Mouse (Mus musculus): ENCODE measurements around the gene Sectm1a.
"Not testable (repeated sequence)": the region's sequence is repeated elsewhere in the genome, so short reads cannot be mapped to it uniquely, and the experiment has no call there.

The Sectm1a gene

GRCm38 (mm10) chr11:121088997-121089396 is 8.0 kb upstream of the Sectm1a start:
- DNase-seq: no peak

- DNase-seq: no peak
Observed at GRCm38 (mm10) chr11:121086296-121086695, 5.3 kb upstream of the Sectm1a start.

- DNase-seq: no peak
Observed at GRCm38 (mm10) chr11:121085181-121085580, 4.2 kb upstream of the Sectm1a start.

GRCm38 (mm10) chr11:121082857-121083500 is 2.0 kb upstream of the Sectm1a start:
- peak; percentile 24 for DNase-seq

- DNase-seq: no peak
Observed at GRCm38 (mm10) chr11:121082250-121082649, 1.2 kb upstream of the Sectm1a start.

- no peak for DNase-seq
Observed at GRCm38 (mm10) chr11:121080330-121080729, 690 bp downstream of the Sectm1a start.

- DNase-seq: no peak
Observed at GRCm38 (mm10) chr11:121075655-121076054, 5.4 kb downstream of the Sectm1a start.

GRCm38 (mm10) chr11:121069662-121070061 is 11.4 kb downstream of the Sectm1a start:
- not testable (repeated sequence) for DNase-seq

GRCm38 (mm10) chr11:121067895-121068294 is 13.1 kb downstream of the Sectm1a start:
- DNase-seq: no peak

- no peak for DNase-seq
Observed at GRCm38 (mm10) chr11:121064197-121064596, 16.8 kb downstream of the Sectm1a start.

GRCm38 (mm10) chr11:121063379-121063778 is 17.6 kb downstream of the Sectm1a start, which contains the start of gene Sectm1b:
Gene Sectm1b, minus strand, starts transcription at chr11:121063569.
- no peak for DNase-seq

GRCm38 (mm10) chr11:121061615-121062014 is 19.4 kb downstream of the Sectm1a start:
- no peak for DNase-seq

- not testable (repeated sequence) for DNase-seq
Observed at GRCm38 (mm10) chr11:121060401-121061067, 20.5 kb downstream of the Sectm1a start.

GRCm38 (mm10) chr11:121059471-121059870 is 21.5 kb downstream of the Sectm1a start:
- DNase-seq: no peak

GRCm38 (mm10) chr11:121058956-121059355 is 22.1 kb downstream of the Sectm1a start:
- DNase-seq: no peak

- DNase-seq: no peak
Observed at GRCm38 (mm10) chr11:121058122-121058521, 22.9 kb downstream of the Sectm1a start.

- peak; percentile 46 for DNase-seq
Observed at GRCm38 (mm10) chr11:121056536-121057236, 24.3 kb downstream of the Sectm1a start.

GRCm38 (mm10) chr11:121053536-121053935 is 27.5 kb downstream of the Sectm1a start:
- DNase-seq: peak; percentile 92

GRCm38 (mm10) chr11:121052387-121052786 is 28.6 kb downstream of the Sectm1a start:
- DNase-seq: no peak

- peak; percentile 33 for DNase-seq
Observed at GRCm38 (mm10) chr11:121051793-121052192, 29.2 kb downstream of the Sectm1a start.

GRCm38 (mm10) chr11:121049840-121050239 is 31.2 kb downstream of the Sectm1a start:
- DNase-seq: no peak

- DNase-seq: peak; percentile 58
Observed at GRCm38 (mm10) chr11:121047826-121048399, 33.1 kb downstream of the Sectm1a start.

- DNase-seq: no peak
Observed at GRCm38 (mm10) chr11:121045286-121045685, 35.7 kb downstream of the Sectm1a start.
